Mouse (Mus musculus) kidney, postnatal 25 days (tissue): Measurements from ENCODE around the gene Angel1.

Source experiments
- DNase-seq, 2 experiments: peaks; one replicate each; pipeline ENCODE4 v3.0.0; 2021; ENCODE audit warnings: mixed read lengths in 2 of 2

Gene Angel1

DNA sequence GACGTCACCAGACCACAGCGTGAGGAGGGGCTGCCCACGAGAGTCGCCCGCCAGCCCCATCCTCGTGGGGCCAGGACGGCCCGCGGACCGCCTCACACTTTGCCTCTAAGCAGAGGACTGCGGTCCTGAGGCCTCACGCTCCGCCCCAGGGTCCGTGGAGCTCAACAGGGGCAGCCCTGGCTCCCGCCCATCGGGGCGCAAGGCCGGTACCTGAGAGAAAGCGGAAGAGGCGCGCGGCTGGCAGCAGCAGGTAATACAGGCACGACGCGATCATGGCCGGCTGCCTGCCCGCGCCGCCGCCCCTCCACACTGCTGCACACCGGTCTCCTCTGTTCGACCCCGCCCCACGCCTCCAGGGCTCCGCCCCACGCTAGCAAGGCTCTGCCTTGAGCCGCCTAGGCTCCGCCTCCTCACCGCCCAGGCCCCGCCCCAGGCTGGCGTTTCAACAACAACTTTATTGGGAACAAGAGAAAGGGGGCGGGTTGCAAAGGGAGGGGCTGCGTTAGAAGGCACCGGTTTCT, at the start of gene Angel1:
TSS of gene Angel1 (minus strand) at position 341 of the 521 bp plus-strand sequence.
- DNase-seq = peak; percentile 99

DNA sequence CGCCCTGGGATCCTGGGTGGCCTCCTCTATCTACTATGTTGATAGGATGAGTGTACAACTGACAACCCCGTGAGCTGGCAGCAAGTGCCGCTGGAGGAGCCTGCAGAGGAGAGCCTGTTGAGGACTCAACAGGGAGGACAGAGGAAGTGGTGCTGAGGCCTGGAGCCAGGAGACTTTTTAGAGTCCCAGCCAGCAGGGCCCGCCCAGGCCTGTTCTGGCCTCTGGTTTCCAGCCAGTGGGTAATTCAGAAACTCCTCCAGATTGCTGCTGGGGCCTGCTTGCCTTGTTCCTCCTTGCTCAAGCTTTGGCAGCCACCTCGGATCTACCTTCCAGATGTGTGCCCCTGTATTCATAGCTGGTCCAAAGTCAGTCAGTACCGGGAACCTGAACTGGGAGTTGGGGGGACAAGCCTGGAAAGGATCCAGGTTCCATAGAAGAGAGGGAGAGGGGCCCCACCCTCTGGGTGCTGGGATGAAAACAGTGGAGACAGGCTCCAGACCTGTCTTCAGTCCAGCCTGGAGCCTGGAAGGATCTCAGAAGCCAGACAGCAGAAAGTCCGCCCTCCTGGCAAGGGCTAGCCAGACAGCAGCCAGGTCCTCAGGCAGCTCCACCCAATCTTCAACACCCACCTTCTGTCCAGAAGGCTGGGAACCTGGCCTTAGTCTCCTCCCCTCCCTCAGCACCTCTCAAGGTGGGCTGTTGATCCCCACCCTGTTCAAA, 49.5 kb upstream of the Angel1 start:
- peak; percentile 41 to 72 for DNase-seq

DNA sequence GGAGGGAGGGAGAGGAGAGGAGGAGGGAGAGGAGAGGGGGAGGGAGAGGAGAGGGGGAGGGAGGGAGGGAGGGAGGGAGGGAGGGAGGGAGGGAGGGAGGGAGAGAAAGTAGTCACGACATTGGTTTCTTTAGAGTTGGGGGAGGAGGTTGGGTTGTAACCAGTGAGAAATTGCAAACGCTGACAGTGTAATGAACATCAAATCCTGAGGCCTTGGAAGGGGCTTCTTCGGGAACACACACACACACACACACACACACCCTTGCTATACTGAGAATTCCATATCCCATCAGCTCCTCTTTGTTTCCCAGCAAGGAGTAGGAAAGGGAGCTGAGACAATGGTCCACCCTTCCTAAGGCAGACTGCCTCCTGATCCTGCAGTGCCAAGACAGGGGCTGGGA, 46.3 kb upstream of the Angel1 start:
- no peak for DNase-seq

DNA sequence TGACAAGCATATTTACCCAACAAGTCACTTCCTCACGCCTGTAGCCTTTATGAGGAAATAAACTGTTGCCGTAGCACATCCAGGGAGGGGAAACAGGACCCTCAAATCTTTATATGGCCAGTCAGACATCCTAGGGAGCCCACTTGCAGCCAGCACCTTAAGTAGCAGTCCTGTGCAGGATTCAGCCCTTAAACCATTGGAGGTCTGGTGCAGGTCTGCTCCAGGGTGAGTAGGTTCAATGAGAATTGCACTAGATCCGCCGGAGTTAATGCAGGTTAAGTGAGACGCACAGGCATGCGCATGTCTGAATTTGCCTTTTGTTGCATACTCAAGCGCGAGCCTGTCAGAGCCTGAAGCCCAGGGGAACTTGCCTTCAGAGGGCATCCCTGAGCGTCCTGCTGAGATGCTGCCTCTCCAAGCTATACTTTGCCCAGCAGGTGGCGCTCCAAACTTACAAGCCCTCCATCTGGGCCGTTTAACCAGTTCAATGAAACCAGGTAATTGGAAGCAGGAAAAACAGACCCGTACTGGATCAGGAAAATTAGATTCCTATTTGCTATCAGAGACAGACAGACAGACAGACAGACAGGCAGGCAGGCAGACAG, 45.7 kb upstream of the Angel1 start:
- peak; percentile 95 to 97 for DNase-seq

DNA sequence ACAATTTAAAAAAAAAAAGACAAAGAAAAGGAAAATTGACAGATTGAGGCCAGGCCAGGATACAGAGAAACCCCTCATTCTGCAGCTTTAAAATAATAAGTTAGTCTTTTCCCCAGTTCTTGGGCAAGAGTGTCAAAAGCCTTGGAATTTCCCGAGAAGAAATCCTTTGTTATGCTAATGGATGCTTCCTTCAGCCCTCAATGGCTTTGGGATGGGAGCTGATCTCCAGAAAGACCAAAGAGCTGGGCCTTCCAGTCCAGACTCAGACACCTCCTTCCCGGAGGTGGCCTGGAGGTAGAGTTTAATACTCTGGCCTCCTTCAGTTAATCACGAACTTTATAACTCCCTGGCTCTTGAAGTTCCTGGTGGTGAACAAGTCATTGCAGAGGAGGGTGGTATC, 44.7 kb upstream of the Angel1 start:
- DNase-seq = no peak

DNA sequence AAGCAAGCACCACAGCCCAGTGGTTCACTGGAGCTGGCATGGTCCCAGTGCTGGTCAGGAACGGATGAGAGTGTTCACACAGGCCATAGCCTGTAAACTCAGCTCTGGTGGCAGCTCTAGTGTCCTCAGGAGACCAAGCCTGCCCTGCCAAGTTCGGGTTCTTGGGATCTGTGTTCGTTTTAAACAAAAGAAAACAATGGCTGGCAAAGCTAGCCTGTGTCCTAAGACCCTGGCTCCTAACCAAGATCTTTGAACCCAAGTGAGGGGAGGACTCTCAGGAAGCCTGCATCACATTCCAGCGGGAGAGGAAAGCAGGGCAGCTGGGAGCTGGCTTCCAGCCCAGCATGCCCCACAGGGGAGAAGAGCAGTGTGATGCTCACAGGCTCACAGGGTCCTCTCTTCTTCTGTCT, 44.0 kb upstream of the Angel1 start:
- DNase-seq = peak; percentile 85 to 93

DNA sequence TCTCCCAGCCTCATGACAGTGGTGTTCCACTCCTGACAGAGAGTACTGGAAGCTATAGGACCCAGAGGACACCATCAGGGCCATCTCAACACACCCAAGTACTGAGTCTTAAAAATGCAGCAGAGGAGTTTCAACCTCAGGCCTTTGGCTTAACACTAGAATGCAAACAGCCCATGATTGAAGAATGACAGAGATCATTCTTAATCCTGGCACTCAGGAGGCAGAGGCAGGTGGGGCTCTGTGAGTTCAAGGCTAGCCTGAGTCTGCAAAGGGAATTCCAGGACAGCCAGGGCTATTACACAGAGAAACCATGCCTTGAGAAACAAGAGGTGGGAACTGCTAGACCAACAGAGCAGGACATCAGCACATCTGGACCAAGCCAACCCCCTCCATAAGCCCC, 43.6 kb upstream of the Angel1 start:
- DNase-seq = no peak

DNA sequence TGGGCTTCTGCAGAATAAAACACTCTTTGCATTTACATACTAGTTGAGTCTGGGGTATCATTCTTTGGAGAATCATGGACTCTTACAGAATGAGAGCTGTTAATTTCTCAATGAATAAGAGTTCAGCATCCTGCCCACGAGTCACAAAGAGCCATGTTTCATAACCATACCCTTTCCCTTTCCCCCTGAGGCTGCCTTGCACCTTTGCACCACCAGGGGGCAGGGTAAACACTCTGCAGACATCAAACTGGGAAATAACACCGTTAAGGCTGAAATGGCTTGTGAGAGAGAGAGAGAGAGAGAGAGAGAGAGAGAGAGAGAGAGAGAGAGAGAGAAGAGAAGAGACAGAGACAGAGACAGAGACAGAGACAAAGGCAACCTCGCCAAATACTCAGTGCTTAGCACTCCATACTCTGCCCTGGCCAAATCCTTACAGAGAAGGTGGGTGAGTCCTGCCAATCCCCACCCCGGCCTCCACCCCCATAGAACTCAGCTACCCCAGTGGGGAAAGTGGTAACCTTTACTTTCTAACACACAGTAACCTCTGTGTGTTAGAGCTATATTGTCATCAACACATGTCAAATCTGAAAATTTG, 42.8 kb upstream of the Angel1 start:
- peak; percentile 81 to 90 for DNase-seq

DNA sequence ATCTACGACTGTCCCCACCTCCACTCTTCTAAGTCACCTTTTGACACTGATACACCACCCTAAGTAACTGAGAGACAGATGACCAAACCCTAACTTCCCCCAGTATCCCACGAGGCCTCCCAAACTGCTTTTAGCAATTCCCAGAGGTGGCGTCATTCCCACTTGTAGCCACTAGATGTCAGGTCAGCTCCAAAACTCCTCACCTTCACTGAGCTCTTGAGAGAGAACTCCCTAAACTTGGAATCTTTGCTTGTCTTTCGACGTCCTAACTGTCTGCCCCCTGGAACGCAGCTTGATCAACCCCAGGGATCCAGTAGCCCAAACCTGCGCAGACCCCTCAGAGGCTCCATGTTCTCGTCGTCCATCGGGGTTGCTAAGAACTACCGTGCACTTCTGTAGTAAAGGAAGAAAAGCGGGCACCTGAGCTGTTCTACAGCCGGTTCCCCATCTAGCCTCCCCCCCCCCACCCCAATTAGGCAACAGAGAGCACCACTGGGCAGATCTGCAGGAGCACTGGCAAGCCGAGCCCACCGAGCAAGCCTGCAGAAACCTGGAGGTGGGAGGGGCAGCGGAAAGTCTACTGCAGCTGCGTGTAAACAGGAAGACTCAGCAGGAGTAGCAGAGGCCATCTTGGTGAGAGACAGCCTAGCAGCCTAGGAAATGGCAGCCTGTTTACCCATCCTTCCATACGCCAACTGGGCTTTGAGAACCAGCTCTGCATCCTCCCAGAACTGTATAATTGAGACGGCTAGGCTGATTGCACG, 41.8 kb upstream of the Angel1 start:
- DNase-seq = peak; percentile 52 to 77

DNA sequence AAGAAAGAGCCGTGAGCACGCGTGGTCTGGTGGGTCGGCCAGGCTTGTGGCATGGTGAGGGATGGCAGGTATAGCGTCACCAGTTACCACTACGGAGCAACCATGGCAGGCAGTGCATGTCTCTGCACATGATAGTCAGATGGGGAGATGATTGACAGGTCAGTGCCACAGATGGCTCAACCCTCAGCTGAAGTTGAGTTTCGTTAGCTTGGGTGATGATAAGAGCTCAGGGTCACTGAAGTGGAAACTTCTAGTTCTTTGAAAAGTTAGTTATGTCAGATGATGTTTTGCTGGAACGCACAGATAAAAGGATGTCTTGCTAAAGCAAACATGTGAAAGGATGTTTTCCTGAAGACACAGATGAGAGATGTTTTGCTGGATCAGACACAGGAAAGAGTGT, 40.2 kb upstream of the Angel1 start:
- no peak for DNase-seq

DNA sequence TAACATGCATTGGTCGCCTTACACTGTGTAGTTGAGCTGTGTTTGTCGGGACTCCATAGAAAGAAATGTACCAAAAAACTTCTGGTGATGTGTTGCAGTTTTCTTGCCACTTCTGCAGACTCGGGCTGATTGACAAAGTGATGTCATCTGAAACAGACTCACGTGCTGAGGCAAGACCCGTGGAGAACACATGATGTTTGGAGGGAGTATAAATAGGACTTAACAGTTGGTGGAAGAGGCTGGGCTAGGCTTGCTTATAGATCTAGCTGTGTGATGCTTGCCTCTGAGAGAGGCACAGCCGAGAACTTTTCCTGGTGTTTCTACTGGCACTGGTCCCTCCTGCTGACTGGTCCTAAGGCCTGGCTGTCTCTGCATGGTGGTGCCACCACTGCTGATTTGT, 37.8 kb upstream of the Angel1 start:
- no peak for DNase-seq

DNA sequence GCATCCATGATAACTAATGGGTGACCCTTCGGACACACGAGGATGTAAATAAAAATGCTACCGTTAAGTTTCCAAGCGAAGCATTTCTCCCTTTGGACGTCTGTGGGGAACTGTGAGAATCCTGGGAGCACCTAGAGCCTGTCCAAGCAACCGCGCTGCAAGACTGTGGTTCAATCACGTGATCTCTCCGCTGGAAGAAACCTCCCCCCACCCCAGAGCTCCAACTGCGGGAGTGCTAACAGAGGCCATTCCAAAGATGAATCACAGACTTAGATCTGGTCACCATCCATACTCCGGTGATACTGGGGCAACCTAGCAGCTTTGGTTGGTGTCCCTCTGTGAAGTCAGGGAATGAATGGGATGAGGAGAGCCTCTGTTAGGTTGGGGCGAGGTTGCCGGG, 34.8 kb upstream of the Angel1 start:
- no peak for DNase-seq

DNA sequence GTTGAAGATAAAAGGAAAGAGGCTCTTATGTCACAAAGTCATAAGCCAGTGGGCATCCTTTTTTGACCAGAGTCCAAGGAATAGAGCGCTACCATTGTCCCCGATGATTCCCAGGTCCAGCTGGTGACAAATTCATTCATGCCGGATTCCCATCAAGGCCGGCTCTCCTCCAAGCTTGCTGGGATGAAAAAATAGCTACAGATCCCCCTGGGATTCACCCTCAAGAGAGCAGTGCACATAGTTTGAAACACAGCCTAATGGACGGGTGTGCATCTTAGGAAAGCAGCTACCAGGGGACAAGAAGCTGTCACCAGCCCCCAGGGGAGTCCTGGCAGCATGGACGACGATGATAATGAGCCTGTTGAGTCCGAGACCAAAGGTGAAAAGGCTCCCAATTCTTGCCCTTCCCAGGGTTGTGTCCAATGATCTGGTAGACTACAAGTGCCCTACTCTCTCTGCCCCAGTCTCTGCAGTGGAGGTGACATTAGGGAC, 8.1 kb upstream of the Angel1 start, which contains the start of gene Lrrc74a:
TSS of gene Lrrc74a (plus strand) at position 51 of the 492 bp plus-strand sequence.
- DNase-seq = no peak

DNA sequence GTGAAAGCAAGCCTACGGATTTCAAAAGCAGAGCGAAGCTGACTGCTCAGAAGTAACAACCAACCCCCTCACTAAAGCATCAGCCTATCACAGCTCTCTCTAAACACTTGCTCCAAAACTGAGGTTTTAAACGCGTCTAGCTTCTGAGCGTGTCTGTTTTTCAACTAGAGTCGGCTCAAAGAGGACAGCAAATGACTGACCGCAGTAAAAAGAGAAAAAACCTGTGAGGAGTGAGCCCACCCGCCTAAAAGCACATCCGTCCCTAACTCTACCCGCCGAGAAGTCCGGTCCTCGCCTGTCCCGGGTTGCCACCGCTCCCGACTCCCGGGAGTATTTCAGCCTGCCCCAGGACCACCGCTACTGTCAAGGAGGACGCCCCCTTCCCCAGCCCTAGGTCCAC, 554 bp downstream of the Angel1 start:
- DNase-seq = no peak

DNA sequence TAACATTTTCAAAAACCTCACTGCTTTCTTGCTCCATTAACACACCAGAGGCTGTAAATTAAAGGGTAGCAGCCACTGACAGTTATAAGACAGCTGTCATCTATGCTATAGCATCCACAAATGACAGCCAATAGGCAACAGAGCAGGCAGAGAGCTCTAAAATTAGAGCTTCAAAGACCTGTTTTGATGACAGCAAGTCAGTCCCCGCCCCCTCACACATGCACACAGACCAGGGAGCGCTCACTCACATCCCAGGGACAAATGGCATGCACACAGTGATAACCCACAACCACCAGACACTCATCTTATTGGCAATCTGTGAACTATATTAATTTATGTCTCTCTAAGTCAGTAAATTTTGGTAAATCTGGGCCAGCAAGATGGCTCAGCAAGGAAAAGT, 2.0 kb downstream of the Angel1 start:
- DNase-seq = no peak

DNA sequence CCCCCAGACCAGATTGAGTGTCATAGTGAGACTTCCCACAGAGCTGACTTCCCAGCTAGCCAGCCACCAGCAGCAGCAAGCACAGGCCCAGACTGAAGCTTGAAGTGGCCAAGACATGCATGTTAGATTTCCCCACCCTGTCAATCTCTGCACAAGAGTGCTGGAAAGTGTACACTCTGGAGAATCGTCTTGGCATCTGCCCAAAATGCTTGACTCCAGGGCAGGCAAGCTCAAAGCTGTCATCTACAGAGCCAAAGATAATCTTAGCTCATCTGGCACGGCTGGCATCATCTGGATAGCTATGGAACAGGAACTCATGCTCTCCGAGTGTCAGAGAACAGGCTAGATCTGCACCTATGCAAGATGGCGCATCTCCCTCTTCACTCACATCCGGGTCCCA, 4.8 kb downstream of the Angel1 start:
- DNase-seq = no peak

DNA sequence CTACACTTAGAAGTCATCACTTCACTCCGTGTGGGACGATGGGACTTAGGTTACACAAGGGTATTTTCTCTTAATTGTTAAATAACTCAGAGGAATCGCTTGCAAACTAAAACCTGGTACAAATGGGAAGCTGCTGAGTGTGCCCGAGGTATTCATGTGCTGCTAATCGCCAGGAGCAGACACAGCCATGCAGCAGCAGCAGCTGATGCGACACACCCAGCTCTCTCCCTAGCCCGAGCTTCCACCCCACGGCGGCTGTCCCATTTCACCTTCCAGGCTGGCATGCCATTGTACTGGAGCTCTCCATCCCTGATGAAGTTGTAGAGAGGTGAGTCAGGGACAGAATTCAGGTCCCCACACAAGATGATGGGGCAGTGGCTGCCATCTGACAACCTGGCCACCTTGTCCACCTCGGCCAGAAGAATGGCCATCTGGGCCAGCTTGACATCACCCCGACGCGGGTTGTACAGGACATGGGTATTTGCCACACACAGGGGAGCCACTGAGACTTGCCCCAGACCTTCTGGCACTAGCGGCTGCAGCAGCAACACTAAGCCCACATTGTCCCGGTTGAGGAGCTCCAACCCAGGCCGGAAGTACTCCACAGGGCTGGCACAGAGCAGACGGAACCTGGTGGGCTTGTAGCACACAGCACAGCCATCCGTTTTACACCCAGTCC, 6.2 kb downstream of the Angel1 start:
- no peak for DNase-seq

DNA sequence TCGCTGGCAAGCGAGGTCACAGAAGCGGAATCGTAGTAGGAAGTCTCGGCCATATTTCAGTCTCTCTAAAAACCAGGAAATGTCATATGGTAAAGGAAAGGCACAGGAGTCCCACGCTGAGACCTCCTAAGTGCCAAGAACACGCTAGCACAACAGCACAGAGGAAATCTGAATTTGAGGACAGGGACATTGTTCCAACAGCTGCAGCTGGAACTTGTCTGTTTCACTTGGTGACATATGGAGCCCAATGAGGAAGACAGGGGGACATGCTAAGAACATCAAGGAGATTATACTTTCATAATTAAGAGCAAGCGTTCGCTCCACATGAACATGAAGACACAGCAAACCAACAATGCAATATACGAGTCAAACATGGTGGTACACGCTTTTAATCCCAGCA, 9.3 kb downstream of the Angel1 start:
- no peak for DNase-seq

DNA sequence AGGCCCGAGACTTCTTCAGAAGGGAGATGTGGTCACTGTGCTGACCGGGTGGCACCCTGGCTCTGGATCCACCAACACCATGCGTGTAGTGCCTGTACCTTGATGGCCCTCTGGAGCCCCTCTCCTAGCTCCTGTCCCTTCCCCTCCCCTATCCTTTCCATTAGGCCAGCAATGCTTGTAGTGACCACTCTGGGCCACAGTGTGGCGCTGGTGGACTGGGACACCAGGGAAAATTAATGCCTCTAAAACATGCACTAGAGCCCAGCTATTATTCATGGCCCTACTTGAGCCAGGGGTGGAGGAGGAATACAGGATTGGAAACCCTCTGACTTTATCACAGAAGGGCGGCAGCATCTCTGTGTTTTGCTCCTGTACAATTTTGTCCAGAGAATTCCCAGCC, 10.9 kb downstream of the Angel1 start:
- peak; percentile 49 to 70 for DNase-seq

DNA sequence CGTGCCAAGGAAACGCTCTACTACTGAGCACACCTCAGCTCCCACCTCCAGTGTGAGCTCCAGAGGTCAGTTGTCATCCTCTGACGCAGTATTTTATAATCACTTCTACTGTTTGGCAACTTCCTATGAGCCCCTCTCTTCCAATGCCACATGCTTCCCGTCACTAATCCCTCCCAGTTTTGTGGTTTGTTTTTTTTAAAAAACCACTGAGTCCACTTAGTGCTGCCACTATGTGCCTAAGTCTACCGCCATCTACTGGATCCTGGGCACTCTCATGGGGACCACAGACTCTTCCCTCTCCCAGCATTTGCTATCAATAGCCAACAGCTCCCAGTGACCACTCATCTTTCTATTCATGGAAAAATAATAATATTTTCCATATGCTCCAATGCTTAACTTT, 12.2 kb downstream of the Angel1 start:
- DNase-seq = peak in 1 of 2 experiments; percentile 12

DNA sequence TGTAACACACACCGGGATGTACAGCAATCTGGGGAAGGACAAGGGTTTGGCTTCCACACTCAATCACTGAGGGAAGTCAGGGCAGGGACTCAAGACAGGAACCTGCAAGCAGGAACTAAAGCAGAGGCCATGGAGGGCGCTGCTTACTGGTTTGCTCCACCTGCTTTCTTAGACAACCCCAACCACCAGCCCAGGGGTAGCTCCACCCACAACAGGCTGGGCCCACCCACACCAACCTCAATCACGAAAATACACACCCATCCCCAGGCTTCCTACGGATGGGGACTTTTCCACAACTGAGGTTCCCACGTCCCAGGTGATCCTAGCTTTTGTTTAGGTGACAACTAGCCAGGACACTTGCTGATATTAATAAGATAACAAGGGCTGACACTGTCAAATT, 20.4 kb downstream of the Angel1 start:
- peak in 1 of 2 experiments; percentile 29 for DNase-seq

DNA sequence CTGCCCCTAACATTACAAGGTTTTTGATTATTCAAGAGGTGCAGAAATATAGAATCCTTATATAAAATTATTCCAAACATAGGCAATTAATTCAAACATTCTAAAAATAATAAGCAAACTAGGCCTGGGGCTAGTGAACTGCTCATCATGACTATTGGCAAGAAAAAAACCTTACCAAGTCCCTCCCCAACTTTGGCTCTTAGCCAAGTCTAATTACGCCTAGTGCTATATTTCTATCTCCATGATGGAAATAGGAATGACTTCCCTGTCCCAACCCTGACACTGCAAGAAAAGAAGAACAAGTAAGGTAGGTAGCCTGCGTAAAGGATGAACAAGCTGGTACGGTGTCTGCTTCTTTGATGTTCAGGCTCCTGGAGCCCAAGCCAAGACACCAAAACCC, 23.6 kb downstream of the Angel1 start:
- no peak for DNase-seq
